Mouse (Mus musculus) ovary, postnatal 10 days (tissue): ENCODE measurements around the gene Naa20.

Source experiments
- DNase-seq: peaks from one replicate; pipeline ENCODE4 v3.0.0; 2022; ENCODE audit warnings: low spot score

Gene Naa20

DNA sequence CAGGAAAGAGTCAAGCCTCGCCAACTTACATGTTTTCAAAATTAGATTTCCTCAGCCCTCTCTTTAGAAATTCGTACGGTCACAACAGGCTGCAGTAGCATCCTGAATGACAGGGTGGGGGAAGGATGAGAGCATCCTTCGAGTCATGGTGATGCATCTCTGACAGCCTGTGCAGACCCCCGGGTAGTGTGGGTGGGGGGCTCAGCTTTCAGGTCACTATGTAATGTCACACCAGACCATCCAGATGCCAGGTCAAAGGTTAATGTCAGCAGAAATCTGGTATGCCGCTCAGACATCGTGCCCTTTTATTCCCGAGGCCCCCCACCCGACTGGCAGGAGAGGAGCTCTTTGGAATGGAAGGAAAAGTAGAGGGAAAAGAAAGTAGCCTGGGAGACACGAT is 48.3 kb downstream of the Naa20 start:
- DNase-seq, result no peak

- no peak for DNase-seq
Observed at GRCm38 (mm10) chr2:145952726-145953125, 50.8 kb downstream of the Naa20 start.

- no peak for DNase-seq
Observed at GRCm38 (mm10) chr2:145955844-145956243, 53.9 kb downstream of the Naa20 start.

- DNase-seq, result no peak
Observed at GRCm38 (mm10) chr2:145956318-145956717, 54.4 kb downstream of the Naa20 start.

- DNase-seq, result no peak
Observed at GRCm38 (mm10) chr2:145957450-145957849, 55.6 kb downstream of the Naa20 start.

- DNase-seq, result no peak
Observed at GRCm38 (mm10) chr2:145958097-145958496, 56.2 kb downstream of the Naa20 start.

DNA sequence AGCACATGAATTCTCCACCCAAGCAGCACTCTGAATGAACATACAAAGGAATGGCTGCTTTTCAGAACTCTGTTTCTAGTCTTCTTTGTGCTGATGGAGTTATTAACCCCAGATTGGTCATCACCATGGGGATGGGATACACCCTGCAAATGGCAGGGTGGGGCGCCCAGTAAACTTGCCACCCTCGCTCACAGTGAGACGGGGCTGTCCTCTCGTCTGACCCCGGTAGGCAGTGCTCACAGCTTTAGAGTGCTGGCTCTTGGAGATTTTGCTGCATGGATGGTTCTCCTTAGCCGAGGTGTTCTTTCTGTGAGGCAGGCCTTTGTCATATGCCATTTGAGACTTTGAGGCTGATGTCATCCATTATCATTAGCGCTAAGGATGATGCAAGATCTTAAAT is 56.7 kb downstream of the Naa20 start:
- no peak for DNase-seq

GRCm38 (mm10) chr2:145961861-145962260 is 60.0 kb downstream of the Naa20 start:
- DNase-seq, result no peak
